Mouse (Mus musculus) small intestine, adult 2 months (tissue): Measurements from ENCODE around the gene Rps11.
"Not testable (repeated sequence)": the region's sequence is repeated elsewhere in the genome, so short reads cannot be mapped to it uniquely, and the experiment has no call there.

Experiments used
- CTCF ChIP-seq: fragments of 200-500 bp; IDR thresholded peaks from 2 replicates; pipeline ENCODE4 v1.5.1; 2012; ENCODE audit warnings: low read depth, mild to moderate bottlenecking, control low read depth, inconsistent platforms, low read length, moderate library complexity, mixed read lengths; ENCODE audit not compliant: insufficient replicate concordance, insufficient read length; ENCODE audit errors: extremely low read depth
- POLR2A ChIP-seq: fragments of 200-500 bp; IDR thresholded peaks from 2 replicates; pipeline ENCODE4 v1.6.1; 2012; ENCODE audit warnings: low read depth, mild to moderate bottlenecking, control low read depth, inconsistent platforms, low read length, moderate library complexity

- TF ChIP-seq POLR2A, CTCF: not testable (repeated sequence)
Observed at GRCm38 (mm10) chr7:45110089-45110488, 14.2 kb downstream of the Rps11 start.
